8 mouse cellular contexts compared by ENCODE assay signal in genomic region chr17:59012421-59013090, GRCm38 (mm10). TPM values are rescaled to one million over a fixed set of nuclear protein-coding genes. Genes with fewer than 3 reads are reported as not detected.
DNase-seq lines count a peak whose midpoint lies in the region; ATAC-seq and TF ChIP-seq lines count a peak whose summit lies in the region.

No protein-coding gene starts in this region.

- WGBS in heart, postnatal 0 days = 11% methylated on average over 15 of the region's 15 CpGs
- WGBS in limb, embryonic 15.5 days = 12% methylated on average over 15 of the region's 15 CpGs
- 7% methylated on average over 15 of the region's 15 CpGs for WGBS in neural tube, embryonic 15.5 days

- DNase-seq in right cerebral cortex, adult 18-20 months = peak; percentile 2
- DNase-seq in right cerebral cortex, postnatal 36 days (ENCODE audit: low spot score in 2 of 2) = no peak
- DNase-seq in c-Kit-positive CD71-positive TER-119-positive erythroid progenitor cells, embryonic 14.5 days (ENCODE audit: low spot score) = peak; percentile 63
- no peak for DNase-seq in heart, postnatal 0 days (ENCODE audit: low spot score)
- no peak for DNase-seq in spleen, adult 18-20 months
- DNase-seq in left cerebral cortex, postnatal 36 days (ENCODE audit: low spot score in 2 of 2) = no peak

- peak overlapping the region; percentile 93 for H3K4me2 ChIP-seq in heart, postnatal 0 days (ENCODE audit: low read depth, low read length)
- peak overlapping the region; percentile 64 for H3K4me2 ChIP-seq in limb, embryonic 15.5 days
- peak overlapping the region; percentile 85 for H3K4me2 ChIP-seq in neural tube, embryonic 15.5 days

- no peaks in the 10 kb centered on the region for H3K36me3 ChIP-seq in heart, postnatal 0 days (replicated peaks; ENCODE audit: control insufficient read depth, insufficient read depth, low read length)
- no peaks in the 10 kb centered on the region for H3K36me3 ChIP-seq in limb, embryonic 15.5 days
- no peaks in the 10 kb centered on the region for H3K36me3 ChIP-seq in neural tube, embryonic 15.5 days

- intact Hi-C loops in left cerebral cortex, postnatal 36 days (cut with DNase I) = no loop called here

- peak overlapping the region; percentile 63 for H3K9ac ChIP-seq in heart, postnatal 0 days (replicated peaks; ENCODE audit: low read depth, low read length)
- H3K9ac ChIP-seq in limb, embryonic 15.5 days = peak overlapping the region; percentile 7; the same call in 1 of the 2 replicates
- peak overlapping the region; percentile 61 for H3K9ac ChIP-seq in neural tube, embryonic 15.5 days (replicated peaks)

- ATAC-seq in heart, postnatal 0 days (ENCODE audit: insufficient read depth, low read depth) = peak; percentile 62
- ATAC-seq in limb, embryonic 15.5 days (ENCODE audit: insufficient number of reproducible peaks, low FRiP score, low TSS enrichment, low read depth) = no peak
- peak; percentile 75; the same call in 1 of the 2 replicates for ATAC-seq in neural tube, embryonic 15.5 days (ENCODE audit: low FRiP score)

- no peaks in the 10 kb centered on the region for H3K27me3 ChIP-seq in heart, postnatal 0 days (ENCODE audit: control insufficient read depth, insufficient read depth, low read length)
- no peaks in the 10 kb centered on the region for H3K27me3 ChIP-seq in limb, embryonic 15.5 days
- no peaks in the 10 kb centered on the region for H3K27me3 ChIP-seq in neural tube, embryonic 15.5 days (replicated peaks)

- H3K9me3 ChIP-seq in heart, postnatal 0 days (replicated peaks; ENCODE audit: control insufficient read depth, low read length) = no peaks in the 10 kb centered on the region
- no peaks in the 10 kb centered on the region for H3K9me3 ChIP-seq in limb, embryonic 15.5 days
- H3K9me3 ChIP-seq in neural tube, embryonic 15.5 days (replicated peaks) = no peaks in the 10 kb centered on the region

- H3K27ac ChIP-seq in heart, postnatal 0 days (ENCODE audit: low read depth) = peak overlapping the region; percentile 66
- H3K27ac ChIP-seq in limb, embryonic 15.5 days = no peak overlapping the region
- H3K27ac ChIP-seq in neural tube, embryonic 15.5 days (replicated peaks) = 0 out of 2 replicates have a peak overlapping the region, but pooled peaks have one; percentile 13

- no peak for TF ChIP-seq EP300 in heart, postnatal 0 days (IDR thresholded peaks at IDR 0.05; ENCODE audit: low read depth)

- H3K4me3 ChIP-seq in heart, postnatal 0 days (ENCODE audit: low read depth, low read length) = peak overlapping the region; percentile 73
- H3K4me3 ChIP-seq in limb, embryonic 15.5 days = peak overlapping the region; percentile 52
- H3K4me3 ChIP-seq in neural tube, embryonic 15.5 days (replicated peaks) = peak overlapping the region; percentile 81

- H3K4me1 ChIP-seq in heart, postnatal 0 days (ENCODE audit: control insufficient read depth, insufficient read depth) = 0 out of 2 replicates have a peak, but pooled peaks cover 7% of the 10 kb centered on the region
- H3K4me1 ChIP-seq in limb, embryonic 15.5 days = no peaks in the 10 kb centered on the region
- H3K4me1 ChIP-seq in neural tube, embryonic 15.5 days = peaks cover 6% of the 10 kb centered on the region; the same call in 1 of the 2 replicates

- no peak for TF ChIP-seq CTCF in heart, postnatal 0 days (IDR thresholded peaks at IDR 0.05; ENCODE audit: low read depth)

RNA-seq across cellular contexts. Expression of gene Nudt12, which starts 0.6 kb away (rescaled TPM):
- 7.8 and 8.3 TPM in 2 replicates for total RNA-seq in heart, postnatal 0 days (2014; rRNA removed; ENCODE audit: low replicate concordance)
- polyA plus RNA-seq in heart, postnatal 0 days (2015; fragmentation: Nextera tagmentation; extraction: Ambion mirVana) = 3.6 and 4.2 TPM in 2 replicates
- polyA plus RNA-seq in limb, embryonic 15.5 days (2015; fragmentation: Nextera tagmentation; extraction: Ambion mirVana) = 3.7 and 4.2 TPM in 2 replicates
- polyA plus RNA-seq in neural tube, embryonic 15.5 days (2015; fragmentation: Nextera tagmentation; extraction: Ambion mirVana) = 5.3 and 6.3 TPM in 2 replicates
- total RNA-seq in left cerebral cortex, postnatal 36 days (2021) = 10 to 100 TPM; 11.0 to 11.8 TPM

RNA-seq across cellular contexts. Expression of gene Pdzph1, which starts 21.4 kb away (rescaled TPM):
- total RNA-seq in heart, postnatal 0 days (2014; rRNA removed; ENCODE audit: low replicate concordance) = not detected in 2 replicates
- polyA plus RNA-seq in heart, postnatal 0 days (2015; fragmentation: Nextera tagmentation; extraction: Ambion mirVana) = not detected in 2 replicates
- polyA plus RNA-seq in limb, embryonic 15.5 days (2015; fragmentation: Nextera tagmentation; extraction: Ambion mirVana) = not detected in 2 replicates
- 0.27 and 0.84 TPM in 2 replicates for polyA plus RNA-seq in neural tube, embryonic 15.5 days (2015; fragmentation: Nextera tagmentation; extraction: Ambion mirVana)
- 1 to 10 TPM; 7.0 to 7.3 TPM for total RNA-seq in left cerebral cortex, postnatal 36 days (2021)

Comparison
In these comparisons a context has a peak if more than half of its experiments do, and no peak if none do; other contexts are left out.
1. DNase-seq: peak in right cerebral cortex, adult 18-20 months (single experiment) and c-Kit-positive CD71-positive TER-119-positive erythroid progenitor cells, embryonic 14.5 days (single experiment); none in right cerebral cortex, postnatal 36 days (0 of 2), heart, postnatal 0 days (single experiment), spleen, adult 18-20 months (0 of 2) and left cerebral cortex, postnatal 36 days (0 of 2).
2. H3K9ac ChIP-seq: peak in every context shown above with its lines; median percentile 63 in heart, postnatal 0 days; 61 in neural tube, embryonic 15.5 days; 7 in limb, embryonic 15.5 days.
3. Peak in every context shown above with its lines, with median percentiles within 50 percentile points of each other: H3K4me2 ChIP-seq and H3K4me3 ChIP-seq.